Mouse (Mus musculus) heart, postnatal 0 days (tissue): ENCODE results near the gene Adam22. TPM values are rescaled to one million over a fixed set of nuclear protein-coding genes. Genes with fewer than 3 reads are reported as not detected.
"Not testable (repeated sequence)": the region's sequence is repeated elsewhere in the genome, so short reads cannot be mapped to it uniquely, and the experiment has no call there.

Experiments
- ATAC-seq: fragments of 200-750 bp; cut with Nextera tagmentation; 2 replicates; pipeline ENCODE4 v1.8.0; 2017; ENCODE audit warnings: low read depth, moderate number of reproducible peaks, moderate library complexity; ENCODE audit not compliant: insufficient read depth
- DNase-seq: peaks from one replicate; pipeline ENCODE4 v3.0.0-alpha.2; 2016; ENCODE audit warnings: low spot score
- H3K27ac ChIP-seq: fragments of 300-500 bp; sonication (generic); 2 replicates; pipeline ENCODE4 v1.5.1; 2014; ENCODE audit warnings: low read depth, mild to moderate bottlenecking
- H3K27me3 ChIP-seq: fragments of 300-500 bp; sonication (generic); 2 replicates; pipeline ENCODE4 v1.6.1; 2014; ENCODE audit warnings: low read length, mixed read lengths; ENCODE audit not compliant: control insufficient read depth, insufficient read depth
- H3K36me3 ChIP-seq: fragments of 300-500 bp; sonication (generic); replicated peaks from 2 replicates; pipeline ENCODE4 v1.6.1; 2014; ENCODE audit warnings: low read length, mixed read lengths; ENCODE audit not compliant: control insufficient read depth, insufficient read depth
- H3K4me1 ChIP-seq: fragments of 300-500 bp; sonication (generic); 2 replicates; pipeline ENCODE4 v1.6.1; 2014; ENCODE audit warnings: antibody characterized with exemption; ENCODE audit not compliant: control insufficient read depth, insufficient read depth
- H3K4me2 ChIP-seq: fragments of 300-500 bp; sonication (generic); 2 replicates; pipeline ENCODE4 v1.6.1; 2014; ENCODE audit warnings: low read depth, mild to moderate bottlenecking, low read length, moderate library complexity
- H3K4me3 ChIP-seq: fragments of 300-500 bp; sonication (generic); 2 replicates; pipeline ENCODE4 v1.5.1; 2014; ENCODE audit warnings: low read depth, low read length
- H3K9ac ChIP-seq: fragments of 300-500 bp; sonication (generic); replicated peaks from 2 replicates; pipeline ENCODE4 v1.6.1; 2014; ENCODE audit warnings: low read depth, low read length, mixed read lengths
- H3K9me3 ChIP-seq: fragments of 300-500 bp; sonication (generic); replicated peaks from 2 replicates; pipeline ENCODE4 v1.6.1; 2016; ENCODE audit warnings: low read length; ENCODE audit not compliant: control insufficient read depth
- CTCF ChIP-seq: IDR thresholded peaks from 2 replicates; pipeline ENCODE4 v1.5.1; 2016; ENCODE audit warnings: antibody characterized with exemption, control low read depth, low read depth
- EP300 ChIP-seq: IDR thresholded peaks from 2 replicates; pipeline ENCODE4 v1.6.1; 2016; ENCODE audit warnings: antibody characterized with exemption, low read depth
- WGBS: fragments of 180-500 bp; shearing (Covaris S2); extraction: QIAGEN DNeasy Blood & Tissue Kit; methylation state at CpG from one replicate; pipeline ENCODE4 v1.1.7; 2014; 5-methylcytosine and 5-hydroxymethylcytosine counted together
- microRNA-seq: library from miRNA; unstranded; fragments of <30 nt; microRNA quantifications from one replicate; pipeline ENCODE4, GENCODE M21; 2016
- polyA plus RNA-seq: library from polyadenylated mRNA; unstranded; fragments of >200 nt; fragmentation: Nextera tagmentation; extraction: Ambion mirVana; gene quantifications from 2 replicates; pipeline ENCODE4 v1.2.1, GENCODE M21; 2015
- total RNA-seq: library from RNA; depleted of rRNA; stranded (reverse); fragments of >200 nt; gene quantifications from 2 replicates; pipeline ENCODE4 v1.2.3, GENCODE M21; 2014; ENCODE audit warnings: low replicate concordance; rRNA removed

Adam22 gene
- total and polyA plus RNA-seq, 2 experiments from 2014 or later, result 8.0 to 13.8 TPM

GRCm38 (mm10) chr5:8056141-8057017, 311.6 kb downstream of the Adam22 start:
- under 1% methylated on average over 54 of the region's 60 CpGs for WGBS
- Histone ChIP-seq H3K9ac (peak overlapping the region; percentile 96), H3K4me3 (peak overlapping the region; percentile 96), H3K27me3 (no peaks in the 10 kb centered on the region), H3K27ac (peak overlapping the region; percentile 98), H3K9me3 (no peaks in the 10 kb centered on the region), H3K36me3 (peaks cover 28% of the 10 kb centered on the region), H3K4me1 (peaks cover 14% of the 10 kb centered on the region), H3K4me2 (peak overlapping the region; percentile 81)
- peak; percentile 97 for ATAC-seq
- TF ChIP-seq CTCF (no peak), EP300 (no peak)
- DNase-seq, result peak; percentile 78

- WGBS, result 31% methylated on average over 8 of the region's 8 CpGs
- Histone ChIP-seq H3K4me2 (peak overlapping the region; percentile 81), H3K27ac (peak overlapping the region; percentile 98), H3K27me3 (no peaks in the 10 kb centered on the region), H3K4me1 (peaks cover 14% of the 10 kb centered on the region), H3K36me3 (peaks cover 21% of the 10 kb centered on the region), H3K9me3 (no peaks in the 10 kb centered on the region), H3K9ac (peak overlapping the region; percentile 96), H3K4me3 (peak overlapping the region; percentile 96)
- DNase-seq (no peak), ATAC-seq (no peak)
- TF ChIP-seq EP300 (no peak), CTCF (no peak)
Measured at GRCm38 (mm10) chr5:8055721-8056129, 312.2 kb downstream of the Adam22 start.

GRCm38 (mm10) chr5:8053827-8054226, 314.1 kb downstream of the Adam22 start:
- Histone ChIP-seq H3K27me3 (no peaks in the 10 kb centered on the region), H3K9ac (no peak overlapping the region), H3K4me1 (peaks cover 14% of the 10 kb centered on the region), H3K9me3 (no peaks in the 10 kb centered on the region), H3K27ac (no peak overlapping the region), H3K4me2 (no peak overlapping the region), H3K4me3 (no peak overlapping the region), H3K36me3 (peaks cover 7% of the 10 kb centered on the region; the same call in 1 of the 2 replicates)
- ATAC-seq, result no peak
- TF ChIP-seq EP300 (no peak), CTCF (no peak)
- DNase-seq, result no peak
- WGBS, result 68% methylated on average over 4 of the region's 4 CpGs

- no peak within 1 kb of the TSS for H3K9ac ChIP-seq
- H3K27me3 ChIP-seq, result no peaks in the 10 kb centered on the region
- no peaks in the 10 kb centered on the region for H3K9me3 ChIP-seq
- no peaks in the 10 kb centered on the region for H3K4me1 ChIP-seq
- 77% methylated on average over 6 of the region's 6 CpGs for WGBS
- H3K27ac ChIP-seq, result no peak within 1 kb of the TSS
- ATAC-seq (no peak), DNase-seq (no peak)
- no peak within 1 kb of the TSS for H3K4me2 ChIP-seq
- H3K36me3 ChIP-seq, result no peaks in the 10 kb centered on the region
- H3K4me3 ChIP-seq, result no peak within 1 kb of the TSS
- TF ChIP-seq CTCF (no peak), EP300 (no peak)
Measured at GRCm38 (mm10) chr5:8045855-8046254, 322.1 kb downstream of the Adam22 start, which contains the start of gene Sri. Gene Sri, plus strand, starts transcription at chr5:8046078.

- H3K27me3 ChIP-seq, ATAC-seq, H3K9ac ChIP-seq, H3K9me3 ChIP-seq, H3K4me3 ChIP-seq, H3K27ac ChIP-seq, H3K36me3 ChIP-seq, H3K4me1 ChIP-seq, DNase-seq, H3K4me2 ChIP-seq: not testable (repeated sequence)
- WGBS, result 84% methylated on average over 6 of the region's 6 CpGs
Measured at GRCm38 (mm10) chr5:8034596-8034995, 333.4 kb downstream of the Adam22 start.

Small RNA genes lying within 50 kb of the gene (microRNA-seq; reads per million reads assigned to microRNA genes)
- gene Gm24196, result not detected

Other genes starting within 250 kb of the Adam22 start
- gene Dbf4, start 54.6 kb upstream of the Adam22 start, total RNA-seq, result 8.1 and 22.3 TPM in 2 replicates
- 7.7 and 8.5 TPM in 2 replicates for gene Dbf4, start 54.6 kb upstream of the Adam22 start, polyA plus RNA-seq
- gene Slc25a40, start 54.7 kb upstream of the Adam22 start, total RNA-seq, result 6.6 and 7.7 TPM in 2 replicates
- gene Slc25a40, start 54.7 kb upstream of the Adam22 start, polyA plus RNA-seq, result 11.7 and 11.9 TPM in 2 replicates